Mouse (Mus musculus) urinary bladder, adult 2 months (tissue): ENCODE measurements around the gene Whrn. TPM values are rescaled to one million over a fixed set of nuclear protein-coding genes. Genes with fewer than 3 reads are reported as not detected.
A peak's percentile ranks its signal among the peaks of the same experiment; 100 is the strongest.

ENCODE experiments used
- DNase-seq: peaks from one replicate; pipeline ENCODE4 v3.0.0; 2022; ENCODE audit warnings: low spot score
- polyA plus RNA-seq: library from polyadenylated mRNA; depleted of rRNA; stranded (reverse); fragments of >200 nt; gene quantifications from 2 replicates; pipeline ENCODE4 v1.2.3, GENCODE M21; 2012

The Whrn gene
- polyA plus RNA-seq, 1 experiment: 4.7 TPM

DNA sequence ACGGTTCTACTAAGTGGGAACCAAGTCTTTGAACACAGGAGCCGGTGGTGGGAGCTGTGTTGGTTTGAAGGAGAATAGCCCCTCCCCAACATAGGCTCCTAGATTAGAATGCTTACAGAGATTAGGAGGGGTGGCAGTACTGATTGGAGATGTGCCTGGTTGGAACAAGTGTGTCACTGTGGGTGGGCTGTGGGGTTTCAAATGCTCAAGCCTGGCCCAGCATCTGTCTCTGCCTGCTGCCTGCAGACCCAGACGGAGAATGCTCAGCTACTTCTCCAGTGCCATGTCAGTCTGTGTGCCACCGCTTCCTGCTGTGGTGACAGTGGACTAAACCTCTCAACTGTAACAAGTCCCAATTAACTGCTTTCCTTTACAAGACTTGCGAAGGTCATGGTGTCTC, 45.2 kb downstream of the Whrn start:
- no peak for DNase-seq

- DNase-seq: no peak
Measured at GRCm38 (mm10) chr4:63444362-63445066, 51.3 kb downstream of the Whrn start.

DNA sequence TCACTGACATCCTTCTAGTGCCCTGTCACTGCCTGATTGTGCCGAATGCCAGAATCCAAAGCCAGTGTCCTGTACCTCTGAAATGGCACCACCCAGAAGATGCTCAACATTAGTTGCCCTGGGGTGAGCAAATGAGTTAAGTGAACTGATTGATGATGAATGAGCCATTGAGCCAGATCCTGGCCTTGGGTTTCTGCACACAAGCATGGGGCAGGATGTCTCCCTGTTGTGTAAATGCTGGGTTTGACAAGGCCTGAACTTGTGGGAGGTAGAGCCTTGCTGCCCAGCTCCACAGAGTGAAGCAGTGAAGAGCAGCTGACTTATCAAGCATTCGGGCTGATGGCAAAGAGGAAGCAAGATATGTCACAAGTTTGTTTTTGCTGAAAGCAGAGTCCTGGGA, 52.7 kb downstream of the Whrn start:
- no peak for DNase-seq

GRCm38 (mm10) chr4:63441616-63442015, 54.2 kb downstream of the Whrn start:
- no peak for DNase-seq

DNA sequence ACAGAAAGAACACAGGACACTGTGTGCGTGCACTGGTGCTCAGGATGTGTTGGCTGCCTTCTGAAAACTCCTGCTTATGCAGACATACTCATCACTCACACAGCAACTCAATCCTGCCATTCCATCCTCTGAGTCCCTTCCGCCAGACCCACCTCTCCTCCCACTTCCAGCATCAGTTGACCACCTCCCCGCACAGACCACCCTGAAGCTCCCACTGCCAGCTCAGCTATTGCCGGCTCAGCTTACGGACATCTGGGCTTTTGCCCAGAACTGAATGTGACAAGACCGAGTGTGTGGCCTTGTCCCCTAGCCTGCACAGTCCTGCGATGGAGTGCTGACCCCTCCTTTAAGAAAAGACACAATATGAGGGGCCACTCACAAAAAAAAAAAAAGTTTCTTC, 55.5 kb downstream of the Whrn start:
- no peak for DNase-seq

DNA sequence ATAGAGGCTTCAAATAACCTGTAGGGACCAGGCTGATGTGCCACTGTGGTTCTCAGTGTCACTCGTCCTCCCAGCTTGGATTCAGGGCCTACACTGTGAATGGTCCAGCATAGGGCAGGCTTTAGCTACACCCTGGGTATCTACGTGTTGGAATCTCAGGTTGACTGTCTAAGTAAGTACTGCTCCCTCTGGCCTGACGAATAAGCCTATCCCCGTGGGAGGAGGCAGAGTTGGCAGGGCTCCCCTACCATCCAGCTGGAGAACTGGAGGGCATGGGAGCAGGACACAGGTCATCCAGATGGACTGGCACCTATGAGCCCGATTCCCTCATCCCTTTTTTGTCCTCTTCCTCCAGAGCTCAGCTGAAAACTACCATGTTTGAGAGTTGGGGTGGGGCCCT, 57.8 kb downstream of the Whrn start:
- DNase-seq: no peak

DNA sequence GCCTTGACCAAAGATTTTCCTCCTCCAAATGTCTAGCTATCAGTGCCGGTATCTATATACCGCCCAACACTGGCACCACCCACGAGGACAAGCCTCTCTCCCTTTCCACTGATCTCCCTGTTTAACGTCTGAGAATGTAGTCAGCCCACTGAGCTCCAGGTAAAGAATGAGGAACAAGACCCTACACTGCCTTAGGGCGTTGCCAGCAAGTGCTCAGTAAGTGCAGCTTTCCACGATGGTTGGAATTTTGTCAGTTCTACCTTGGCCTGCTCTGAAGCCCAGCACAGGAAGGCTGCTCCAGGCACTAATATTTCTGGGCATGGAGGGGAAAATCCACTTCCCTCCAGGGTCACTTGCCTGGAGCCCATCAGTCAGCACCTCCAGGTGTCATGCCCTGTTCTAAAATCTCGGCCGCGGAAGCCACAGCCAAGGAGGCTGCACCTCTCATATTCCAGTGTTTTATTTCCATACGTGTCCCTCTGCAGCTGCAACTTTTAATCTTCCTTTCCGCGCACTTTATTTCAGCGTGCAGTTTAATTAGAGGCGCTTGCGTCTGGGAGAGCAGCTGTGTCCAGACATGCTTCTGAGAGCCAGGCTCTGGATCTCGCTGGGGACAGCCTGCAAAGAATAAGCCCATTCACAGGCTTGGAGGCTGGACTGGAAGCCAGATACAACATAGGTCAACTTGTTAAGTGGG, 58.5 kb downstream of the Whrn start:
- no peak for DNase-seq

- no peak for DNase-seq
Measured at GRCm38 (mm10) chr4:63435402-63435801, 60.4 kb downstream of the Whrn start.

- DNase-seq: no peak
Measured at GRCm38 (mm10) chr4:63431098-63431497, 64.7 kb downstream of the Whrn start.

GRCm38 (mm10) chr4:63430357-63430756, 65.4 kb downstream of the Whrn start:
- no peak for DNase-seq

- no peak for DNase-seq
Measured at GRCm38 (mm10) chr4:63426308-63426707, 69.5 kb downstream of the Whrn start.

DNA sequence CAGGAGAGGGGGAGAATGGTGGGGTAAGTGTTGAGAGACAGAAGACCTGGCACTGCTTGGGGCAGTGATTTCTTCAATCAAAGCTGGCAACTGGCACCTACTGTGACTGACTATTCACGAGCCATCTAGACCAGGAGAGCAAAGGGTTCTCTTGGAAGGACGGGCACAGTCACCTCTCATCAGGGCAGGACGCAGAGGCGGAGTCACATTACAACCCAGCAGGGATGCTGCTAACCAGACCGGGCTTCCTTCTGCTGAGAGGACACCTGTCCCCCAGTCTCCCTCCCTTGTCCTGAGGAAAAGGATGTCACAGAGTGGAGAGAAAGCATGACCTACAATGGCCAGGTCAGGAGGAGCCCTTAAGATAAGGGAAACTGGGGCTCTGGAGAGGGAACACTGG, 72.0 kb downstream of the Whrn start:
- DNase-seq: no peak

GRCm38 (mm10) chr4:63423231-63423630, 72.6 kb downstream of the Whrn start:
- DNase-seq: no peak

- DNase-seq: no peak
Measured at GRCm38 (mm10) chr4:63420143-63420920, 75.5 kb downstream of the Whrn start.

- no peak for DNase-seq
Measured at GRCm38 (mm10) chr4:63418270-63418669, 77.5 kb downstream of the Whrn start.

- no peak for DNase-seq
Measured at GRCm38 (mm10) chr4:63417318-63417957, 78.4 kb downstream of the Whrn start.

DNA sequence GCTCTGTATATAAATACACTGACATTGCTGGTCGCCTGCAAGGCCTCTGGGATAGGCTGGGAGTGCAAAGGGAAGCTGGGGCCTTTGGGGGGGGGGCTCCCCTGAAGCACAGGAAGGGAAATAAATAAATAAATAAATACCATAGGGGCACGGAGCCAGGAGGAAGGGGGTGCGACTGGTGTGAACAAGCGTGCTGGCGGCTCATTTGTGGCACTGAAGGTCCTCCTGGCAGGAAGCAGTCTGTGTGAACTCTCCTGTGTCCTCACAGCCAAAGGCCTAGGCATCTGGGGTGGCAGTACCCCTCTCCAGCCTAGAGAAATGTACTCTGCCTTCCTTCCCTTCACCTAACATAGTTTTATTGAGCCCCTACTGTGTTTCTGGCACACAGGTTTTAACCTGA, 80.8 kb downstream of the Whrn start:
- no peak for DNase-seq

DNA sequence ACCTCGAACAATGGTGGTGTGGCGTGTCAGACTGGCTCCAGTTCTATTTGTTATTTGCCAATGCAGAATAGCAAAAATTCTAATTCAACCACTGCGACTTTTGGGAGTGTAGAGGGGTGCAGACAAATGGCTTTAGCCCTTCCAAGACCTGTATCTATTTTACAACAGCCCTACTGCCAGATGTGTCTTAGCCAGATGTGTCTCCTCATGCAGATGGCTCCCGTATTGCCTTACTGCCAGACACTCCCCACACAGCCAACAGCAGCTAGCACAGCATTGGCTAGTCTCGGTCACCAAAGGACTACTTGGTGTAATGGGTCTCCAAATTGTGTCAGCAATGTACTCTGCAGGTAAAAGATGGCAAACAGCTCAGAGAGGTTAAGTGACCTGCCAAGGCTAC, 84.6 kb downstream of the Whrn start:
- DNase-seq: no peak

- peak; percentile 78 for DNase-seq
Measured at GRCm38 (mm10) chr4:63410583-63410934, 85.2 kb downstream of the Whrn start.

- DNase-seq: no peak
Measured at GRCm38 (mm10) chr4:63409908-63410582, 85.7 kb downstream of the Whrn start.

DNA sequence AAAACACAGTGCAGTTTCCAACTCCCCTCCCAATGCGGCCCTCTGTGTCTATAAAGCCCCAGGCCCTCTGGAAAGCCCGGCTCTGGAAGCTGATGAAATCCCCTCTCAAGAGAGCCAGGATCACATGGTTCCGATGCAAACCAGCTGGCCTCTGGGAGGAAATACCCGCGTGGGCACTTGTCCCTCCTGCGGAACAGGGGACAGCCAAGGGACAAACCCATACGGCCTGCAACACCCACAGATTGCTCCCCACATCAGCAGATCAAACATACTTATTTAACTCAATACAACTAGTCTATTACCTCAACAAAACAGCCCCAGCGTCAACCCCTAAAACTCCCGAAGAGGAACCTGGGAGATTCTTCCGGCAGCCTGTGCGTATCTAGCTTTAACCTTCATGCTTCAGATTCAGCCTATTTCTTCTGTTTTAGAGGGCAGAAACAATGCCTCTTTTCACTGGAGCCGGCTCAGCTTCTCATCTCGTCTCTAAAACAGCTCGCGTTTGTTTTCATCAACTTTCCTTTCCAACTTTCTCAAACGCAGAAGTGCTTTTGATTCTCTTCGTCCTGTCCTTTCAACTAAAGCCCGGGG, 86.4 kb downstream of the Whrn start:
- no peak for DNase-seq
